Mouse (Mus musculus) yolk sac, embryonic 10.5 days (tissue): ENCODE measurements at regions not wholly inside any gene's neighbourhood (a gene's known extent, or its start where the extent isn't known, plus 50 kb on each side); places are given as distances from the start of the nearest gene placed in this dataset.

ENCODE experiments used
- DNase-seq: peaks from one replicate; pipeline ENCODE4 v3.0.0-alpha.2; 2017; ENCODE audit warnings: low spot score

DNA sequence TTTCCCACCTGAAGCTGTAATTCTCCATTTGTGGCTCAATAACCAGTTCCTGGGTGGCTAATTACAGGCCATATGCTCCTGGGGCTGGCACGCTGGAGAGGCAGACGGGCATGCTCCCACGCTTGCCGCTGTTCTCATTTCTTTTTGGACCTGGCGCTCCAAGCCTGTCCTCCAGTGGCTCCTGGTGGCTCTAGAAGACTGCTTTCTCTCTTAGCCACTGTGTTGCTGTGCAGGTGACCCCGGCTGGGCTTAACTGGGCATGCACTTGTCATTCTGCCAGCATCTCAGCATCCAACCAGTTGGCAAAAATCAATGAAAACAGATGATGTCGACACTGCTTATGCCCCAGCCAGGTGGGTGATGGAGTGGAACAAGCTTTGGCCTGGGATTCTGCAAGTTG lies 1944.6 kb upstream of the Lrrc6 start:
- DNase-seq: no peak

DNA sequence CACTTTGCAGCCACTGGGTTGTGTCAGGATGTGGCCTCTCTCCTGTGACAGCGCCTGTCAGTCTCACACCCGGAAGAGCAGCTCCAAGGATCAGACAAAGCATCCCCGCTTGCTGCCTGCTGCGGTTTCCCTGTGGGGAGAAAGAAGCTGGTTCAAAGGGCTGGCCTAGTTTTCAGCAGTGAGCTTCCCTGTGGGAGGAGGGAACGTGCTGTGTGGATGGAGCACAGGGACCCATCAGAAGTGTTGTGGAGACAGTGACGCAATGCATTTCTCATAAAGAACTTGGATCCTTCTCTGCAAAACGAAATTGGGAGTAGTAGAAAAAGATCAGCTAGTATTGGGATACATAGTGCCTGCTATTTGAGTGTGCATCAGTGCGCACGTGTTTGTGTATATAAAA lies 1939.9 kb upstream of the Lrrc6 start:
- DNase-seq: no peak

DNA sequence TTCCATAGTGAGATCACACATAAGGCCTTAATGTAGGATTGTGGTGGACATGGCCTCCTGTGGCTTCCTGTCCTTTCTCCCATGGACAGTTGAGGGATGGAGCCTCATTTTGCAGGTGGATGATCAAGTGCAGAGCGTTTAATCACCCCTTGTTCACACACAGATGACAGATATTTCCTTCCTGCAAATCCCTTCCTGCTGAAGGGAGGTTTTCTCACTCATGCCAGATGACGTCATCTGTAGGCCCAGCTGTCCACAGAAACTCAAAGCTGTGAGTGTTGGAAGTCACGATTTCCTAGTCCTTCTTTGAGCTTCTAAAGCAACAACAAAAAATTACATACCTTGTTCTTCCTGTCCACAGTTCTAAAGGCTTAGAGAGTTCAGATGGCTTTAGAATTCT lies 1935.3 kb upstream of the Lrrc6 start:
- DNase-seq: no peak

DNA sequence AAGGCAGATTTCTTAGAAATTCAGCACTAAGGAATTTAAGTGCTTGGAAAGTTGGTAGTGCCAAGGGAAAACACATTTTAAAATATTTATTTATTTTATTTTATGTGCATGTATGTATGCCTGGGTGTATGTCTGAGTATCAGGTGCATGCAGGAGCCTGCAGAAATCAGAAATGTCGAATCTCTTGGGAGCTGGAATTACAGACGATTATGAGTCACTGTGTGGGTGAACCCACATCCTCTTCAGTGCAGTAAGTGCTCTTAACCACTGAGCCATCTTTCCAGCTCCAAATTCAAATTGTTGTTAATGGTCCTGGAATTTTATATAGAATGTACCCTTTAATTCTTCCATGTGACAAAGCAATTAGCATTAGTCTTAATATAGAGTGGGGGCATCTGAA lies 1930.5 kb upstream of the Lrrc6 start:
- DNase-seq: no peak

DNA sequence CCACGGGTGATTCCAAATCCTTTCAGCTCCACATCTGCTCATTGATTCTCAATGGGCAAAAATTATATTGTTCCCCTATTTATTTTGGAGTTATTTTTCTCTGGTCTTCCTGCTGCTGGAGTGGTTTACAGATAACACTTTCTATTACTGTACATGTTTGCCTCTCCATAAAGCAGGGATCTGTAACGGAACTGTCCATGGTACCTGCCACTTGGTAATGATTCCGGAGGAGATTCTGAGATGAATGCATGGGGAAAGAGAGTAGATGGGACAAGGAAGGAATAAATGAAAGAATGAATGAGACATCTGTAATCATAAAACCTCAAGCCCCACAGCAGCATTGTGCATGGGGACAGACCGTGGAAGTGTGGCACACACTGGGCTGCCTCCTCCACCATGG lies 1929.8 kb upstream of the Lrrc6 start:
- DNase-seq: no peak

DNA sequence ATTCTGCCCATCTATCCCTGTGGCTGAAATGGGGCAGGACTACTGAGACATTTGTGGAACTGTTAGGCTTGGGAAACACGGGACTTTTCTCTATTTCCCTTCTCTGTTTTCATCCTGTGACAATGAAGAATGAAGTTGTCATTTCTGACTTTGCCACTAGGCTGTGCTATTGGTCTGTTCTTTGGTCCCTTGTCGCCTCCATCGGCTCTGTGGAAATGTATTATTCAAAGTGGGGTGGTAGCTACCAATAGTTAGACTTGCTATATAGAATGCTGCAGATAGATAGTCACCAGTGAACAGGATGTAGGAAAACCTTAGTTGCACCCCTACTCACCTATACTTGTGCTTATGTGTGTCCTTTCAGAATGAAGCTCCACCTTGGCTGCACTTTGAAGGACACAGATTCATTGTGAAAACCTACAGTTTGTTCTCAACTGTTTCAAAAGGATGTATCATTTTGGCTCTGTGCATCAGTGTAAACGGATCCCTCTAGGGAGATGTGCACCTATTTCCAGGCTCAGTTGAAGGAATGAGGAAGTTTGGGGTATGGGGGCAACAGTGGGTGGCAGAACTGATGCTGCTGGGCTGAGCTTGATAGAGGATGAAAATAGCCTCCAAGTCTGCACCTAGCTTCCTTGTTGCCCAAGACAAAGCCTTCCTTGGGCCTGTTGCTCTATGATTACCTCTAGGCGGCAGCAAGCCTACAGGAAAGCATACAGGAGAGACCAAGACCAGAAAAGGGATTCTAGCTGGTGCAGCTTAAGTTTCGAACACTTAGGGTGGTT lies 1927.9 kb upstream of the Lrrc6 start:
- DNase-seq: no peak

DNA sequence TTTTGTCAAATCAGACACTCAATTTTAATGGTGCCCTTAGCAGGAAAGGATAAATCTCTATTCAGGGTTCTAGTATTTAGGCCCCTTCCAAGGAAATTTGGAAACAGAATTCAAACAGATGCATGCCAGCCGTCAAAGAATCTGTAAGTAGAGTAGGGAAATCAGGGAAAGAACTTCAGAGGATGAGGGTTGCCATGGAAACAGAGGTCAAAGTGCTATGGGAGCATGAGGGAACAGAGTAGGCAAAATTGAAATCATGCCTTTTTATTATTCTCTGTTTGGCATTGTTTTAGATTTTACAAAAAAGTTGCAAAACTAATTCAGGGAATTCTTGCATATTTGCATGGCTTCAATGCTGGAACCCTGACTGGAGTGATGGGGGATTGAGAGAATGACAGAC lies 1916.4 kb upstream of the Lrrc6 start:
- DNase-seq: no peak

DNA sequence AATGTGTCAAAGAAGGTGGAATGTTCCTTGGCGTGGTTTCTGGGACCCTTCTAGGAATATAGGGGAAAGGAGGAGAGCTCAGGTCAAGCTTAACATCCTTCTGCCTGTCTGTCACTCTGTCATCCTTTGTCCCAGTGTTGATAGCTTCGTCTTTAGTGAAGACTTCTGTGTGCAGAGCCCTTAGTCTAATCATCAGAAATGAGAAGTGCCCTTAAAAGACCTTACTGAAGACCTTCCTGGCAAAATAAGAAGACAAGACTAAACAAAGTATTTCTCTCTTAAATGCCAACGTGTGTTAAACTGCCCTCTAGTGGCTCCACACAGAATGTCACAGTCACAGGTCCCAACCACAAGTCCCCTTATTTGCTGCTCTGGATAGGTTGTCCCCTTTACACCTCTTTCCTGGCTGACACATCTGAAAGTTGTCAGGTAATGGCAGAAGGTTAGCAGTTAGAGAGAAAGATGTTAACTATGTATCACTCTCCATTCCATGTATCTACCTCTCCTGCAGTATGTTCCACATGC lies 1914.8 kb upstream of the Lrrc6 start:
- peak; percentile 7 for DNase-seq

DNA sequence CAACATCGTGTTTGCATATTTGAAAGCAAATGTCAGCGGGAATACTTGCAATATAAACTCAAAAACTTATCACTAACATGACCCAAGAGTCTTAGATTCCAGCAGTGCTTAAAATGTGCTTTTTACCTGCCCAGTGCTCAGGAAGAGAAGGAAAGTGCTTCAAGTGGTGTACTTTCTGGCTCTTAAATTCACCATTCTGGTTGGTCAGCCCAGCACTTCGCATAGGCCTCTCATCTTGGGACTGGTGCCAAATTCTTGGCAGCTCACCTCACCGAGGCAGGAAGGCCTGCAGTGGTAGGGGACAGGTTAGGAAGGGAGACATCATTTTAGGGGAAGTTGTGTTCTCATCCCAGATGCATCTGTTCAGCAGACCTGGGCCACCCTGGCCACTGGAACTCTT lies 1913.3 kb upstream of the Lrrc6 start:
- DNase-seq: no peak

DNA sequence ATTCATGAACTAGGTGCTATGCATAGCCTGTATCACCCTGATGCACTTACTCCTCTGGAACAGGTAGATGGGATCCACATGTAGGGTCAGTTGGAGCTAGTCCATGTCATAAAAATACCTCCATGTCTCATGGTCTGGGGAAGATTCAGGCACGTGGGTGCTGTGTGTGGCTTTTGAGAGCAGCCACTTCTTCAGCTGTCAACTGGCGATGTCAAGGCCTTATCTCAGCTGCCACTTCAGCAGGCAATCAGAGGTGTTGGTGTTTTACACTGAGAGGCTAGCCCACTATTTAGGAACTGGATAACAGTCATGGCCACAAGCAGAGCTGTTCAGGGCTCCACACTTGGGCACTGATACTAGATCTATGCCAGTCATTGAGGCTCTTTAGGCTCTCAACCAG lies 1912.0 kb upstream of the Lrrc6 start:
- DNase-seq: no peak

DNA sequence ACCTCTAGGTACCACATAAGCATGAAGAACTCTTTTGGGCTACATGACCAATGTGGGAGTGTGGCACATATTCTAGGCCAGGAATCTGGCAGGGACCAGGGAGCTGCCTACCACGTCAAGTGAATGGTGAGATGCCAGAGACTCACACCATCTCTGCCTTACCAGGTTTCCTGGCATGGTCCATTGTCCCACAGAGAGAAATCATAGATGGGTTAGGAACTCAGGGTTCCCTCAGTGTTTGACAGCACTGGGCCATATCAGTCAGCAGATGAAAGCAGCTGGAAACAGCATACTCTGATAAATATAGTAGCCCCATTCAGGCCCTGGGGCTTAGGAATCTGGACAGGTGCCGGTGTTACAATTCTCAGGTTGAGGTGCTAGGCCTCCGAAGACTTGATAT lies 1911.4 kb upstream of the Lrrc6 start:
- no peak for DNase-seq

DNA sequence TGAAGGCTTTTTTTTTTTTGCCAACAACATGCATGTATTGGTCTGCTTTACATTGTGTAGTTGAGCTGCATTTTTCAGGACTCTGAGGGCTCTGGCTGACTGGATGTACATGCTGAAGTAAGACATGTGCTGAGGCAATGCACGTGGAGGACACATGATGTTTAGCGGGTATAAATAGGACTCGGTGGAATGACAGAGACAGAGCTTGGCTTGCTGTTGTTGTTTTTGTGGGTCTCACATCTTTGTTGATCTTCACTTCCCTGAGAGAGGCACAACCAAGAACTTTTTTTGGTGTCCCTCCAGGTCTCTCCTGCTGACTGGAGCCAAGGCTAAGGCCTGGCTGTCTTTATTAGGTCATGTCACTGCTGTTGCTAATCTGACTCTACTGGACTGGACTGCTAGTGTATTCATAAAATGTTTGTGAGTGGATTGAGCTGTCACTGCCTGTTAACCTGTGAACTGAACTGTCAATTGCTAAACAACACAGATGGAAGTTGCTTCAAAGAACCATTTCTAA lies 1902.9 kb upstream of the Lrrc6 start:
- no peak for DNase-seq

DNA sequence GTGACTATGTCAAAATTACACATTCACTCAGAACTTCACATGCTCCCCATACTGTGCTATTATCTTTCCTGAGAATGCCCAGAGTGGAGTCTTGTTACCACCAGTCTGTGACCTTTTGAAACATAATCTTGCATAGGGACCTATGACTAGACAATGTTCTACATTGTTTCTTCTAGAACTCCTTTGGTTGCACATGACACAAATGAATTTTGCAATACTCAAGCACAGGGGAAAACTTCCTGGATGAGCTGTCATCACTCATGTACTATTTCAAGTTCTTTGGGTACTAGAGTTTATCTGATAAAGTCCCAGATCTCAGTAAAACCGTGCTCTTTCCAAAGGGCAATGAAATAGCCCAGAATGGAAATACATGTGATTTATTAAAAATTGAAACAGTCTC lies 1901.0 kb upstream of the Lrrc6 start:
- DNase-seq: no peak

DNA sequence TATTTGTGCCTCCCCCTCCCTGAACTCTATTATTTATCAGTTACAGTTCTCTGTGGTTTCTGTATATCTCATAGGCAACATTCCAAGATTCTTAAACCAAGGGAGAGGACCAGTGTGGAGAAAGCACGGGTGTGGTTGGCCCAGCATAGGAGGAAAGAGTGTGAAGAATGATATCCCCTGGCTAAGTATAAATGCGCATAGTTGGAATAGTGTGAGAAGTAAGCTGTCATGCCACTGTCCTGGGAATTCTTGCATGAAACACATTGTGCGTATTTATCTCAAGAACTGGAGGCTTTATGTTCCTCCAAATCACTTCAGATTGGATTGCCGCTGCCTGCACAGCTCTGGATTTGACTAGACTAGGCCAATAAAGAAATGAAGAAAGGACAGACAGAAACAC lies 1900.3 kb upstream of the Lrrc6 start:
- DNase-seq: no peak

DNA sequence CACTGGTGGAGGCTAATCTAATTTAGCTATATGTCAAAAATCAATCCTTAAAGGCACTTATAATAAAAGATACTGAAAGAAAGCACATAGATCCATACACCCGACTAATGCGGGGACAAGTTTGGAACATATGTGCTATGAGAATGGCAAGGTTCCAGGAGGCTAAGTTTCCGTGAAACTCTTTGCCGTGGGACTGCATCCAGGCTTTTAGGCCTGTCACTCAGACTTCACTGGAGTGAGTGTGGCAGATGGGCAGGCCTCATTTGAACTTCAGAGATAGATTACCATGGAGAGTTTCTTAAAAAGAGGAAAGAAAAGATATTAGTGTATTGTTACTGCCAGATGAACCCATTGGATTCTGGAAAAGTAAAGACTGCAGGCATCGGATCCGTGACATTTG lies 1895.9 kb upstream of the Lrrc6 start:
- no peak for DNase-seq

DNA sequence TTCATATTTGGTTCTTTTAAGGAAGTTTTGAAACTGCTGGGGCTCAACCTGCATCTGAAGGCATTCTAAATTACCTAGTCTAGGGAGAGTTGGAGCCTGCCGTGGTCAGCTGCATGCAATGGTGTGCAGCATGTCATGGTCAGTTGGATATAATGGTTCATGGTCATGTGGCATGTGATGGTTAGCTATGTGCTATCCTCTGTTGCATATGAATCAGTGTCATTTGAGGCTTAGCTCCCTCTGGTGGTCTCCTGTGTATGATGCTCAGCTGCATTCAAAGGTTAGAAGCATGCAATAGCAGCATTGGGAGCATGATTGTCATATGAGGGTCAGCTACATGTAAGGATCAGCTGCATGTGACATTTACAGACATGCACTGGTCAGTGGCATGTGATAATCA lies 1894.0 kb upstream of the Lrrc6 start:
- no peak for DNase-seq

DNA sequence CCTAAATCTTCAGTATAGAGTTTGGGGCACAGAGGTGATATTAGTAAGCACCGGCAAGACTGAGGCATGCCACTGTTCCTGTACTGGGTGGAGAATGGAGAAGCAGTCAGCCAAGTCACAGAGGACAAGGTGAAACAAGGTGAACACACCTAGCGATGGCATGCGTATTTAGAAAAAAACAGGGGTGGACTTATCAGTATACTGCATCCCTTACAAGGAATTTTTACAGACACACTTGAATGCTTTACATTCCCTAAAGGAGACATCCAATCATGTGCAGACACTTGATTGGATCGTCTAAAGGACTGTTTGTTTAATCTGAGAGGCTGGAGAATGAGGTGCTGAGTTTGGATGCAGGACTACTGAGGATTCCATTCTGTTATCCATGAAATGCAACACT lies 1893.4 kb upstream of the Lrrc6 start:
- DNase-seq: no peak

DNA sequence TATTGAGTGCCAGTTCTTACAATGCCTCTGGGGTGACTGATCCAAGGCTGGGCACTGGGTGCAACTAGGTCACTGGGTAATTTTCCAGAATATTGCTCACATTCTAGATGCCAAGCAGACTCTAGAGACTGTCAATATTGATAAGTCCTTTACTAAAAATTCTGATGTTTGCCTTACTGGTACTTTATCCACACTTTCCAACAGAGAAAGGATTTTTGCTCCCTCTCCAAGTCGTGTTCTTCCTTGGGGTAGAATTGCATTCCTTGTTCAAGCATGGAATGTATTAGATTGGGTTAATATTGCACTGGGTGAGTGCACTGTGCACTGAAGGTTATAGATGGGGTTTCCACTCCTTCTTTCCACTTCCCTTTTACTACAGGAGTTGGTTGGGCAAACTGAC lies 1891.0 kb upstream of the Lrrc6 start:
- DNase-seq: no peak

DNA sequence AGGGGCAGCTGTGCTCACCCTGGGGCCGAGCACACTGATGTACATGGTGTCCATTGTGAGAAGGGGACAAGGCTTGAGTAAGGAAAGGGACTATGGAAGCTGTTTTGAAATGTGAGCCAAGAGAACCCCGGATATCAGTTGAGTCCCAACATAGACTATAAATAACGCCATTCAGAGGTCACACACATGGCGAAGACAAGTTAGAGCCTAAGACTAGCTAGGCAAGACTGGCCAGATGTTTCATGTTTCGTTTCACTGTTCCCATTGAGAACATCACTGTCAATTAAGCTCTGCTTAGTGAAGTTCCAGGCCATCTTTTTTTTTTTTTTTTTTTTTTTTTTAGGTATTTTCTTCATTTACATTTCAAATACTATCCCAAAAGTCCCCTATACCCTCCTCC lies 1889.1 kb upstream of the Lrrc6 start:
- DNase-seq: no peak

DNA sequence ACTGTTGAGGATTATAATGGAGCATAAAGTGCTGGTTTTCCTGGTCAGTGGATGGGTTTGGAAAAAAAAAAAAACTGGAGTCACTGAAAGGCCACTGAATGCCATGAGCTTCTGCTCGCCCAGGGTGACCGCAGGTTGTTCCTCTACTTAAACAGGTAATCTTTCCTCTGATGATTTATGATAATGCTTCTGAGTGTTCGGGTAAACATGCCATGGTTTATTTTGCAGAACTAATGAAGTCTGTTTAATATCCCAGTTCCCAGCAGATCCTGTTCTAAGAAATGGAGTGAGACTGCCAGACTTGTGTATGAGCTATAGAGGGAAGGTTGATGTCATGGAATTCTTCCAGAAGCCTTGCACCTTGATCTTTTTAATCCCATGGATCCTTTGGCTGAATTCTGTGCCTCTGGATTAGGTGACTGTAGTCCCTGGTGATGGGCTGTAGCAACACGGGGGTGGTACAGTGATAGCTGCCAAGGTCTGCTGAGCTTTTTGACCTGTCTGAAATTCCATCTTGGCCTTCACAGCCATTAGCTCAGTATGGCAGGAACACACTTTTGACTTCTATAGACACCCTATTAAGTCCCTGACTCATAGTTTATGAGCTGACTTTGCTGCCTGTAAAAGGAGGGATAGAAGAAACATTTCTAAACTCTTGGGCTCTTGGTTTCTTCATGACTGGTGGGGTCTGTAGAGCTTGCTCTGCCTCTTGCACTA lies 1886.8 kb upstream of the Lrrc6 start:
- no peak for DNase-seq

DNA sequence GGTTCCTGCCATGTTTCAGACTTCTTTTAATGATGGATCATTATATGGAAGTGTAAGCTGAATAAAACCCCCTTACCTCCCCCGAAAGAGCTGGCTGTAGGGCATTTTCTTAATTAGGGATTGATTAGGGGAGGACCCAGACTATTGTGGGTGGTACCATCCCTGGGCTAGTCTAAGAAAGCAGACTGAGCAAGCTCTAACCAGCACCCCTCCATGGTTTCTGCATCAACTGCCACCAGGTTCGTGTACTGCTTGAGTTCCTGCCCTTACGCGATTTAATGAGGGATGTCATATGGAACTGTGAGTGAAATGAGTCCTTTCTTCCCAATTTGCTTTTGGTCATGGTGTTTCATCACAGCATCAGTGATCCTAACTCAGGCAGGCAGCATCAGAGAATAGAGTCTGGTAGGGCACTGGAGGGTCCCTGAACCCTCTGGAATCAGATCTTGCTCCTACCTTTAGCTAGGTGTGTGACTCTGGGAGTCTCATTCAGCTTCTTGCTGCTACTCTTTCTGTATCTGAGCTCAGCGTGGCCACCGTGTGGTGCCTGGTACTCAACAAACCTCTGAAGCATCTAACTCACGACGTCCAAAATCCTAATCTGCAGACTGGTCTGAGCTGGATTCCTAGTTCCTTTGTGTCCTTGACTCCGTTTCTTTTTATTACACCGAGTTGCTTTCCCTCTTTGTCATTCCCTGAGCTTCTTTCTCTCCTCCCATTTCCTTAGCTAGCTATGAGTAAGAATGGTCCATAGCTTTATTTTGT lies 1884.0 kb upstream of the Lrrc6 start:
- DNase-seq: no peak

DNA sequence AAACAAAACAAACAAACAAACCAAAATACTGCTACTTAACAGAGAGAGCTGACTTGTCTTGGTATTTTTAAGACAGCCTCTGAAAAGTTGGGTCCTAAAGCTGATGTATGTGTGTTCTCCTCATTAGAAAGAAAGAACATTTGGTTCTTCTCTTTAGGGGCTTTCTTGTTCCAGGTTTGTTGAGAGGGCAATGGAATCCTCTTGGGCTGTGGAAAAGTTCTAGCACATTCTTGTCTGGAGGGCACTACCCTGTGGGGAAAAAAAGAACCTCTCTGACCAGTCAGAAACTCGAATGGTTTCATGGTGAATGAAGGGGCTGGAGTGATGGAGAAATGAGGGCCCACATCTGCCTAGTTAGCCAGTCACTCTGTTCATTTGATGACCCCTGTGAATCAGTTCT lies 1874.5 kb upstream of the Lrrc6 start:
- no peak for DNase-seq

DNA sequence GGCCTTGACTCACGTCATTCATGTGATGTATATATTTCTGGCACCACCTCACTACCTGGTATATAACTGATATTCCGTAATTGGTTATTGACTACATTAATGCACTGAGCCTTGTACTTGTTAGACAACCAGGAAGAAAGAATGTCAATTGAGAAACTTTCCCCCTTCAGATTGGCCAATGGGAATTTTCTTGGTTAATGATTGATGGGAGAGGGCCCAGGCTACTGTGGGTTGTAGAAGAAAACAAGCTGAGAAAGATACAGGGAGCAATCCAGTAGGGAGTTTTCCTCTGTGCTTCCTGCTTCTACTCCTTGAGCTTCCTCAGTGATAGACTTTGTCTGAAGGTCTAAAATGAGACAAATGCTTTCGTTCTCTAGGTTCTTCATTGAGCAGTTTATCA lies 1866.1 kb upstream of the Lrrc6 start:
- peak; percentile 13 for DNase-seq
